Mouse (Mus musculus) lung, adult 10 weeks (tissue): ENCODE results near the gene Lrrc3c. TPM values are rescaled to one million over a fixed set of nuclear protein-coding genes. Genes with fewer than 3 reads are reported as not detected.

Source experiments
- polyA plus RNA-seq: library from polyadenylated mRNA; stranded (reverse); fragments of 350-450 nt; fragmentation: Illumina TruSeq; extraction: RNeasy Lipid Tissue Mini Kit (QIAGEN cat#74804); gene quantifications from one replicate; pipeline ENCODE4 v1.2.3, GENCODE M21; 2014; ENCODE audit warnings: low read depth, low replicate concordance; ENCODE audit not compliant: insufficient read depth

Lrrc3c gene
- polyA plus RNA-seq, result not detected

DNA sequence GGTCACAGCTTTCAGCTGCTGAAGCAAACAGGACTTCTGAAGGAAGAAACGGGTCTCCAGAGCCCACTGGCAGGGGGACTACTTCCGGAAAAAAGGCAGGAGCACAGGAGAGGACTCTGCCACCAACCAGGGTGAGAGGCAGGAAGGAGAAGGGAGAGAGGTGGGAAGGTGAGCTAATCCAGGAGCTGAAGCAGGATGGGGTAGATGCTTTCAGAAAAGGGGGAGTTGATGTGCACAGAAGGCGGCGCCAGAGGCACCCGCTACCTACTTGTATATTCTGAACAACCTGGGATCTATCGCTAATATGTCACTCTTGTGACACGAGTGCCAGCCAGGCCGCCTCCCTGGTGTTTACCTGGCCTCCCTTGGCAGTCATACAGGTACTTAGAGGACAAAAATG lies at the start of gene Lrrc3c:
Gene Lrrc3c, plus strand, starts transcription at position 301 of the 400 bp plus-strand sequence.

DNA sequence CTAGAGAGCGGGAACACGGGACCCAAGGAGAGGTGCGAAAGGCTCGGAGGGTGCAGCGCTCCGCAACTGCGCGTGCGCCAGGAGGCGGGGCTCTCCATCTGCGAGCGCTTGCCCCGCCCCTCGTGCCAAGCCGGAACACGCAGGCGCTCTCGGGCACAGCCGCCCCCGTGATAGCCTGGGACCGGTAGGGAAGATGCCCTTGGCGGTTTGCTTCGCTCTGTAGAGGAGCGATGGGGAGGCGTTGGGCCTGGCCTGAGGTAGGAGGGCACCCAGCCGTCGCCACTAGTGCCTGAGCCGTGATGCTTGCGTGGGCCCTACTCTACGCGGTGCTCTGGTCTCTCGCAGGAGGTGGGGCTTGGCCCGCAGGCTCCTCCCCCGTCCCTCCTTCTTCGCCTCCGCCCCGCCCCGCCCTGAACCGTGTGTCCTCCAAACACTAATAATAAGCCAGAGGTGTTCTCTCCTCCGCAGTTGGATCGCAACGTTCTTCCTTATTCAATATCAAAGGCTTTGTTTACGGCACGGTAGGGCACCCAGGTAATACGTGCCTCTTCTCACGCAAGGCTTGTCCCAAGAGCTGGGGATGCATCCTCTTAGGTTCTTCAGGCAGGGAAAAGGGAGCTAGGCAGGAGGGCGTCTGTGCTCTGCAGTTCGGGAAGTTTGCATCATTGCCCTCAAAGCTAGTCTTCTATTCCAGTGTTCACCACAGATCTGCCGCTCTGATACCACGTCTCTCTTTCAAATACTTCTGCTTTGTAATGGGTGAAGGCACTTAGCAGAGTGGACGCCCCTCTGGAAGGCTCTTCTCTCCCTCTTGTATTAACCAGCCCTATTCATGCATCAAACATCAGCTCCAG lies 46.9 kb upstream of the Lrrc3c start, which contains the start of gene Zpbp2:
Gene Zpbp2, plus strand, starts transcription at position 123 of the 854 bp plus-strand sequence.

DNA sequence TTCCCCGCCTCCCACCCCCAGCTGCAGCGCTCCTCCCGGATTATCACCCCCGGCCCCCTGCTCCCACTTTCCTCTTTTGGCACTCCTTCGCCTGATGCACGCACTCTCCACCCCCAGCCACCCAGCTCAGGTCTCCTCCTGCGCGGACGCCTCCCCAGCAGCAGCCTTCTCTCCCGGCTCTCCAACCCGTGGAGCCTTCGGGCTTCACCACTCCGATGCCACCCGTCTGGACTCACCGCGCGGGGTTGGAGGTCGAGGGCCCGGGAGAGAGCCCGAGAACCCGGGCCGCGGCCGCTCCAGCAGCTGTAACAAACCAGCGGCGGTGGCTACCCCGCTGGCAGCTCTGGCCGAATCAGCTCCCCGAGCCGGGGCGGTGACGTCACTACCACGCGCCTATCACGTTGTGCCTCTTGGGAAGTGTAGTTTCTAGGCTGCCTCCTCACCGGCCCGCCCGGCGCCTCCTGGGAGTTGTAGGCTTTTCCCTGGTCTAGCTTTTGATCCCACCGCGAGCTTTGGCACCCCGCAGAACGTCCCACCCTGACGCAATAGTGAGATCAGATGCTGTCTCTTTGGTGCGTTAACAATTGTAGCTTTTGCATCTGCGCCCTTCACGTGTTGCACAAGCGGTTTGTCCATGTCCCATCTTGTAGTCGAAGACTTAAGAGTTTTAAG lies 11.1 kb upstream of the Lrrc3c start, which contains the start of gene Ormdl3:
Gene Ormdl3, minus strand, starts transcription at position 477 of the 672 bp plus-strand sequence.

DNA sequence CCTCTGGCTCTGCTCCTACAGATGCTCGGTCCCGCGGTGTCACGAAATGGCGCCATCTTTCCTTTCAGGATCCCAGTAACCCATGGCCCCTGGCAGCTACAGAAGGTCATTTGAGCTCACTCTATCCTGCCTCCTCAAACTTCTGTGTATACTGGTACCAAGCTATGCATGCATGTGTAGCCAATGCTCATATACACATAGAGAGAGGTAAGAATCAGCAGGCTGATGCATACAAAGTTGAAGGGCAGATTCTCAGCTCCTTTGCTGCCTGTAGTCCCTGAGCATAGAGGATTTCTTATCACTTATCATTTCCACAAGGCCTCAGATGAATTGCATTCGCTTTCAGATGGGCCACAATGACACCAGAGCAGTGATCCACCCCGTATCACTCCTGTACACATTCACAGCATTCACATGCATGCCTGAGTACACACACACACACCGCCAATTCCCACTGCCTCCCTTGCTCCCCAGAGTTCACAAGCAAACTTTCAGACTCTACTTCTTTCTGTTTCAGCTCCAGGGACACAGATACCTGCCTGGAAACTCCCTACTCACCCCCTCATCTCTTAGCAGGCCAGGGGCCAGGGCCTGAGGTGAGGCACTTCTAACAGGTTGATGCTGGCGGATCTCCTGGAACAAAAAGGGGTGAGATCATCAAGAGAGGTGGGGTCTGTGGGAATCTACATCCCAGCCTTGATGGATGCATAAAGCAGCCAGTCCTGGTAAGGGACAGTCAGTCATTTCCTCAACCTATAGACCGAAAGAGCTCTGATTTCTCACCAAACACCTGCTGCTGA lies 27.7 kb downstream of the Lrrc3c start, which contains the start of the genes Gm12355 and Gsdma3:
Gene Gm12355, minus strand, starts transcription at position 51 of the 800 bp plus-strand sequence.
Gene Gsdma3, plus strand, starts transcription at position 750 of the 800 bp plus-strand sequence.

DNA sequence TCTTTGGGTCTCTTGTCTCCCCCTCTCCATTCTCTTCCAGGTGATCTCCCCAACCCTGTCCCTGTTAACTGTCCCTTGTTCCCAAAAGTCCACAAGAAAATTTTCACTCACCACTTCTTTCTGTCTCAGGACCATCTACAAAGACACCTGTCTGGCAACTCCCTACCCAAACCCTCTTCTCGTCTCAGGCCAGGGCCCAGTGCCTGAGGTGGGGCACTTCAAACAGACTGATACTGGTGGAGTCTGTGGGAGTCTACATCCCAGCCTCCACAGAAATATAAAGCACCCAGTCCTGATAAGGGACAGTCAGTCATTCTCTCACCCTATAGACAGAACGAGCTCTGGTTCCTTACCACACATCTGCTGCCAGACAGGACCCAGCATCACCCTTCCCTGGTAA lies 48.4 kb downstream of the Lrrc3c start, which contains the start of gene Gsdma2:
Gene Gsdma2, plus strand, starts transcription at position 301 of the 400 bp plus-strand sequence.

Other genes with a start within 250 kb of the Lrrc3c start
- 21.2 TPM for gene Ppp1r1b, start 249.9 kb upstream of the Lrrc3c start, polyA plus RNA-seq
- 34.9 TPM for gene Stard3, start 239.9 kb upstream of the Lrrc3c start, polyA plus RNA-seq
- gene Tcap, start 214.5 kb upstream of the Lrrc3c start, polyA plus RNA-seq, result 57.0 TPM
- 1.6 TPM for gene Pnmt, start 211.8 kb upstream of the Lrrc3c start, polyA plus RNA-seq
- gene Pgap3, start 197.8 kb upstream of the Lrrc3c start, polyA plus RNA-seq, result 6.1 TPM
- 9.0 TPM for gene Erbb2, start 185.8 kb upstream of the Lrrc3c start, polyA plus RNA-seq
- gene Mien1, start 159.3 kb upstream of the Lrrc3c start, polyA plus RNA-seq, result 123 TPM
- gene Grb7, start 151.9 kb upstream of the Lrrc3c start, polyA plus RNA-seq, result 15.9 TPM
- gene Ikzf3, start 52.3 kb upstream of the Lrrc3c start, polyA plus RNA-seq, result 3.4 TPM
- gene Zpbp2, start 47.2 kb upstream of the Lrrc3c start, polyA plus RNA-seq, result 0.31 TPM
- 36.1 TPM for gene Ormdl3, start 10.9 kb upstream of the Lrrc3c start, polyA plus RNA-seq
- gene Gm12355, start 27.4 kb downstream of the Lrrc3c start, polyA plus RNA-seq, result 0.33 TPM
- gene Gsdma3, start 28.1 kb downstream of the Lrrc3c start, polyA plus RNA-seq, result not detected
- not detected for gene Gsdma2, start 48.5 kb downstream of the Lrrc3c start, polyA plus RNA-seq
- gene Gsdma, start 66.1 kb downstream of the Lrrc3c start, polyA plus RNA-seq, result not detected
- gene Psmd3, start 84.3 kb downstream of the Lrrc3c start, polyA plus RNA-seq, result 58.6 TPM
- gene Csf3, start 103.0 kb downstream of the Lrrc3c start, polyA plus RNA-seq, result not detected
- 13.2 TPM for gene Med24, start 131.1 kb downstream of the Lrrc3c start, polyA plus RNA-seq
- 71.3 TPM for gene Thra, start 142.3 kb downstream of the Lrrc3c start, polyA plus RNA-seq
- 15.6 TPM for gene Nr1d1, start 177.0 kb downstream of the Lrrc3c start, polyA plus RNA-seq
- 40.5 TPM for gene Msl1, start 197.2 kb downstream of the Lrrc3c start, polyA plus RNA-seq
- gene Casc3, start 206.6 kb downstream of the Lrrc3c start, polyA plus RNA-seq, result 20.7 TPM
- 1.1 TPM for gene Rapgefl1, start 238.5 kb downstream of the Lrrc3c start, polyA plus RNA-seq